Mouse (Mus musculus) inflammation-experienced regulatory T-cells, adult 16 weeks (primary cell): Measurements from ENCODE around the gene Wdr20. TPM values are rescaled to one million over a fixed set of nuclear protein-coding genes. Genes with fewer than 3 reads are reported as not detected.

Source experiments
- polyA plus RNA-seq: library from polyadenylated mRNA; unstranded; fragments of 100-300 nt; shearing (Covaris generic); gene quantifications from one replicate; pipeline ENCODE4 v1.2.1, GENCODE M21; 2017

Wdr20 gene
- polyA plus RNA-seq: 60.5 TPM

DNA sequence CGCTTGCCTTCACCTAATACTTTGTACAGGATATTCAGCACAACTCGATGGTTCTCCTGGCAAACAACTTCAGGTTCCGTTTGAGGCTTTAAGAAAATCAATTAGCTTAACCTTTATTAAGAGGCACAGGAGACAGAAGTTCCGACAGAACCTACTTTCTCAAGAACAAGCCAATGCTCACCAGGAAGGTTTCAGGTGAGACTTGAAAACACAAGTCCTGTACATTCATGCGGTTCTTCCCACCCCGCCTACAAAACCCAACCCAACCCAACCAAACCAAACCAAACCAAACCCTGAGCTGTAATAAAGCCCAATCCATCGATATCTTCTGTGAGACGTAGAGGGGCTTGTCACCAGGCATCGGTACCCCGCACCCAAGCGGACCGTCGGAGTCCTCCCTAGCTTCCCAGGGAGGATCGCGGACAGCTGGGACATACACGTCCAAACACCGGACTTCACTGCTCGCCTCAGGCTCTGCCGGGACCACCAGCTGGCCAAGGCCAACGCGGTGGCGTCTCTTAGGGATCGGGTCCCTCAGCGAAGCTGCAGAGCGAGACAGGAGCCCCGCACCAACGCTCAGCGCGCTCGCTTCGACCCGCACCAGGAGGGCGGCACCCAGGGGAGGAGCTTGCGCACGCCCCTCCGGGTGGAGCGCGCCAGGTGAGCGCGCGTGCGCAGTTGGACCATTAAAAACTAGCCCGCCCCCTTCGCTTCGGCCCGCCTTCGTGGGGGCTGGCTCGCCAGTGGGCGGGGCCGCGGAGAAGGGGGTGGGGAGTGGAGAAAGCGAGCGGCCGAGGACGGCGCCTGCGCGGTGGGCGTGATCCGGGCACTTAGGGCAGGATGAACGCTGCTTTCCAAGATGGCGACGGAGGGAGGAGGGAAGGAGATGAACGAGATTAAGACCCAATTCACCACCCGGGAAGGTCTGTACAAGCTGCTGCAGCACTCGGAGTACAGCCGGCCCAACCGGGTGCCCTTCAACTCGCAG is at the start of gene Wdr20:
Gene Wdr20 (plus strand): TSS at position 775 of the 988 bp plus-strand sequence.

GRCm38 (mm10) chr12:110702556-110702955 is 35.2 kb upstream of the Wdr20 start, which contains the start of gene Hsp90aa1:
Hsp90aa1 (minus strand) TSS chr12:110702728.

GRCm38 (mm10) chr12:110840348-110841198 is 102.8 kb downstream of the Wdr20 start, which contains the start of gene Mok:
Mok (minus strand) TSS chr12:110840939.

GRCm38 (mm10) chr12:110850010-110850928 is 112.5 kb downstream of the Wdr20 start, which contains the start of gene Zfp839:
Zfp839 (plus strand) TSS chr12:110850253.

Other genes starting within 250 kb of the Wdr20 start
- gene Dync1h1, start 136.5 kb upstream of the Wdr20 start, polyA plus RNA-seq: 32.0 TPM
- not detected for gene 1700001K19Rik, start 55.3 kb upstream of the Wdr20 start, polyA plus RNA-seq
- gene Hsp90aa1, start 35.2 kb upstream of the Wdr20 start, polyA plus RNA-seq: 322 TPM
- gene Mok, start 103.0 kb downstream of the Wdr20 start, polyA plus RNA-seq: not detected
- gene Zfp839, start 112.3 kb downstream of the Wdr20 start, polyA plus RNA-seq: 2.1 TPM
- gene Cinp, start 151.2 kb downstream of the Wdr20 start, polyA plus RNA-seq: 40.0 TPM
- 3.6 TPM for gene Tecpr2, start 151.3 kb downstream of the Wdr20 start, polyA plus RNA-seq
- gene Ankrd9, start 241.1 kb downstream of the Wdr20 start, polyA plus RNA-seq: 2.5 TPM